Mouse (Mus musculus): ENCODE data around the gene Zfp160.

DNA sequence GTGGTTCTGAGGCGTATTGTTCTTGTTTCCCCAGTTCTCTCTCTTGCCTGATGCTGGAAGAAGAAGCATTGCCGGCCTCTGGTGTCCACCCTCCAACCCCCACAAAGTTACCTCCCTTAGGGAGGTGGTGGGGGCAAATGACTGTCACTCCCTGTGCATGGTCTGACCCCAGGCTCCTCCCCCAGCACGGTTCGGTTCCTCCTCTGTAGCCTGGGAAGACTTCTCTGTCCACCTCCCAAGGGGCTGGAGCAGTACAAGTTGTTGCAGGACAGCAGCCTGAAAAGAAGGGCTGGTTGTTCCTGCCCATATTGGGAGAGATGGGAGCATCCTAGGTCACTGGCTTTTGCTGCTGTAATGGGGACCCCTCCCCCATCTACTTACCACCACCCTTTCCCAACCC is 43.3 kb upstream of the Zfp160 start:
- TF ChIP-seq POLR2A (IDR thresholded peaks at IDR 0.05; ENCODE audit: insufficient read depth, low read length) (no peak), CTCF (IDR thresholded peaks at IDR 0.05; ENCODE audit: low read depth, low read length) (no peak)

Data from ES-Bruce4 (cell line).